Mouse (Mus musculus) kidney, embryonic 14.5 days (tissue): ENCODE results near the gene Taf1c. TPM values are rescaled to one million over a fixed set of nuclear protein-coding genes. Genes with fewer than 3 reads are reported as not detected.
A peak's percentile ranks its signal among the peaks of the same experiment; 100 is the strongest.

ENCODE experiments used
- ATAC-seq: fragments of 200-750 bp; cut with Nextera tagmentation; 2 replicates; pipeline ENCODE4 v1.8.0; 2017; ENCODE audit warnings: moderate number of reproducible peaks, mild to moderate bottlenecking, moderate TSS enrichment, moderate library complexity; ENCODE audit not compliant: low FRiP score, low TSS enrichment
- H3K27ac ChIP-seq: fragments of 300-500 bp; sonication (generic); 2 replicates; pipeline ENCODE4 v1.5.1; 2014; ENCODE audit warnings: low read depth, mild to moderate bottlenecking, low read length, moderate library complexity, mixed read lengths
- H3K27me3 ChIP-seq: fragments of 300-500 bp; sonication (generic); 2 replicates; pipeline ENCODE4 v1.6.1; 2014; ENCODE audit warnings: mild to moderate bottlenecking, low read length; ENCODE audit not compliant: control insufficient read depth, insufficient read depth
- H3K36me3 ChIP-seq: fragments of 300-500 bp; sonication (generic); 2 replicates; pipeline ENCODE4 v1.6.1; 2014; ENCODE audit warnings: low read length, mixed read lengths; ENCODE audit not compliant: control insufficient read depth, insufficient read depth
- H3K4me1 ChIP-seq: fragments of 300-500 bp; sonication (generic); 2 replicates; pipeline ENCODE4 v1.6.1; 2014; ENCODE audit warnings: low read length, mixed read lengths; ENCODE audit not compliant: control insufficient read depth, insufficient read depth
- H3K4me2 ChIP-seq: fragments of 300-500 bp; sonication (generic); replicated peaks from 2 replicates; pipeline ENCODE4 v1.6.1; 2014; ENCODE audit warnings: low read depth, mild to moderate bottlenecking, low read length
- H3K4me3 ChIP-seq: fragments of 300-500 bp; sonication (generic); 2 replicates; pipeline ENCODE4 v1.5.1; 2014; ENCODE audit warnings: mild to moderate bottlenecking, low read length
- H3K9ac ChIP-seq: fragments of 300-500 bp; sonication (generic); 2 replicates; pipeline ENCODE4 v1.6.1; 2014; ENCODE audit warnings: low read depth, mild to moderate bottlenecking, low read length, moderate library complexity
- H3K9me3 ChIP-seq: fragments of 300-500 bp; sonication (generic); 2 replicates; pipeline ENCODE4 v1.6.1; 2016; ENCODE audit warnings: low read length; ENCODE audit not compliant: control insufficient read depth
- WGBS: fragments of 180-500 bp; shearing (Covaris S2); extraction: QIAGEN DNeasy Blood & Tissue Kit; methylation state at CpG from one replicate; pipeline ENCODE4 v1.1.7; 2014; 5-methylcytosine and 5-hydroxymethylcytosine counted together
- polyA plus RNA-seq: library from polyadenylated mRNA; unstranded; fragments of >200 nt; fragmentation: Nextera tagmentation; extraction: Ambion mirVana; gene quantifications from 2 replicates; pipeline ENCODE4 v1.2.1, GENCODE M21; 2014

Gene Taf1c
- polyA plus RNA-seq, 1 experiment from 2014 or later: 13.0 TPM

DNA sequence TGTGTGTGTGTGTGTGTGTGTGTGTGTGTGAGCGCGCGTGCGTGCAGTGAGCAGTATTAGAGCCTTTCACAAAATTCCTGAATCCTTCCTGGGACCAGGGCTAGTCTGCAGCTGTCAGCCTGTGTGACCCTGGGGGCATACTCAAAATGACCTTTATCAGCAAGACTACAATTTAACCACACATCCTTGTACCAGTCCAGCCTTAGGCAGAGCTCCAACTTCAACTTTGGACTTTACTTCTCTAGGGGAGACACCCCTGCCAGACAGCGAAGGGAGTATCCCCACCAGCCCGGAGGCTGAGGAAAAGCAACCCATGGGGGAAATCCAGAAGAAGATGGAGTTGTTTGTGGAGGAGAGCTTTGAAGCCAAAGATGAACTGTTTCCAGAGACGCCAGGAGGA is 13.6 kb downstream of the Taf1c start:
- no peak overlapping the region for H3K4me3 ChIP-seq
- H3K9me3 ChIP-seq: no peaks in the 10 kb centered on the region
- no peak for ATAC-seq
- H3K4me1 ChIP-seq: no peaks in the 10 kb centered on the region
- H3K36me3 ChIP-seq: no peaks in the 10 kb centered on the region
- H3K4me2 ChIP-seq: no peak overlapping the region
- no peaks in the 10 kb centered on the region for H3K27me3 ChIP-seq
- no peak overlapping the region for H3K27ac ChIP-seq
- no peak overlapping the region for H3K9ac ChIP-seq
- WGBS: 91% methylated on average over 7 of the region's 7 CpGs

DNA sequence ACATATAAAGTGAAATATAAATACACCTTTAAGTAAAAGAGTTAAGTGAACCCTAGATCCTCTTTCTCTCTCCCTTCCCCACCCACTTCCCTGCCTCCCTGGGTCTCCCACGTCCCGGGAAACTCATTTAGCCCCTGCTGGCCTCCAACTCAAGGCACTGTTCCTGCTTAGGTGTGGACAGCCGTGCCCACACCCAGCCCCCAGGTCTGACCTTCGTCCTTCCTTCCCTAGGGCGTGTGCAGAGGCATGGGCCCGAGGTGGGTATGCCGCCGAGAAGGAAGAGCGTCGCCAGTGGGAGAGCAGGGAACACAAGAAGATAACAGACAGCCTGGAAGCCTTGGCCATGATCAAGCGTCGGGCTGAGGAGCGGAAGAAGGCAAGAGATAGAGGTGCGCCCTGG is 14.7 kb downstream of the Taf1c start:
- no peaks in the 10 kb centered on the region for H3K27me3 ChIP-seq
- WGBS: 77% methylated on average over 14 of the region's 14 CpGs
- no peaks in the 10 kb centered on the region for H3K4me1 ChIP-seq
- no peak overlapping the region for H3K4me2 ChIP-seq
- no peak for ATAC-seq
- no peaks in the 10 kb centered on the region for H3K9me3 ChIP-seq
- no peak overlapping the region for H3K9ac ChIP-seq
- no peak overlapping the region for H3K27ac ChIP-seq
- H3K4me3 ChIP-seq: no peak overlapping the region
- no peaks in the 10 kb centered on the region for H3K36me3 ChIP-seq

DNA sequence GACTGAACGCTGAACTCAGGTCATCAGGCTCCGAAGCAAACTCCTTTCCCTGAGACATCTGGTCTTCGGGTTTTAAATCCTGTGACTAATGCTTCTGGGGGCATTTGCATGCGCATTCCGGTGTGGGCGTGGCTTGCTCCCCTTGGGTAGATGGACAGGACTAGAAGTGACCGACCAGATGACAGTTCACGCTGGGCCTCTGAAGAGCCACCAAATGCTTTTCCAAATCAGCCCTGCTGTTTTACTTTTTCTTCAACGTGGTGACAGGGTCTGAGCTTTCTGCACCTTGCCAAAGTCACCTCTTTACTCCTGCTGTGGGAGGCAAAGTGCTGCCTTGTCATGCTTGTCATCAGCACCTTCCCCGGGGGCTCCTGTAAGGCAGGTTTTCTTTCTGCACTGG is 16.2 kb downstream of the Taf1c start:
- 24% methylated on average over 10 of the region's 10 CpGs for WGBS
- Histone ChIP-seq H3K36me3 (no peaks in the 10 kb centered on the region), H3K9ac (no peak overlapping the region), H3K9me3 (no peaks in the 10 kb centered on the region), H3K4me3 (no peak overlapping the region), H3K27ac (no peak overlapping the region), H3K4me2 (no peak overlapping the region), H3K27me3 (no peaks in the 10 kb centered on the region), H3K4me1 (no peaks in the 10 kb centered on the region)
- ATAC-seq: no peak

DNA sequence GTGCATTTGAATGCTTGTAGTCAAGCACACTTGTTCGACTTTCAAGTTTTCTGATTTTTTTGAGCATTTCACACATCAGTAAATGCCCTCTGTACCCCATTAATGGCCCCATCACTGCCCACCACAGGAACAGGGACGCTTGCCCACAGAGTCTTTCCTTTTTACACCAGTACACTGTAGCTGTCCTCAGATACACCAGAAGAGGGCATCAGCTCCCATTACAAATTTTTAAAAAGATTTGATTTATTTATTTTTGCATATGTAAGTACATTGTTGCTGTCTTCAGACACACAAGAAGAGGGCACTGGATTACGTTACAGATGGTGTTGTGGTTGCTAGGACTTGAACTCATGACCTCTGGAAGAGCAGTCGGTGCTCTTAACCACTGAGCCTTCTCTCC is 16.7 kb downstream of the Taf1c start:
- H3K27me3 ChIP-seq: no peaks in the 10 kb centered on the region
- no peaks in the 10 kb centered on the region for H3K36me3 ChIP-seq
- 55% methylated on average over 4 of the region's 4 CpGs for WGBS
- no peak overlapping the region for H3K4me2 ChIP-seq
- 0 out of 2 replicates have a peak, but pooled peaks have one; percentile 43 for ATAC-seq
- no peaks in the 10 kb centered on the region for H3K4me1 ChIP-seq
- H3K9ac ChIP-seq: no peak overlapping the region
- H3K27ac ChIP-seq: no peak overlapping the region
- no peaks in the 10 kb centered on the region for H3K9me3 ChIP-seq
- no peak overlapping the region for H3K4me3 ChIP-seq

DNA sequence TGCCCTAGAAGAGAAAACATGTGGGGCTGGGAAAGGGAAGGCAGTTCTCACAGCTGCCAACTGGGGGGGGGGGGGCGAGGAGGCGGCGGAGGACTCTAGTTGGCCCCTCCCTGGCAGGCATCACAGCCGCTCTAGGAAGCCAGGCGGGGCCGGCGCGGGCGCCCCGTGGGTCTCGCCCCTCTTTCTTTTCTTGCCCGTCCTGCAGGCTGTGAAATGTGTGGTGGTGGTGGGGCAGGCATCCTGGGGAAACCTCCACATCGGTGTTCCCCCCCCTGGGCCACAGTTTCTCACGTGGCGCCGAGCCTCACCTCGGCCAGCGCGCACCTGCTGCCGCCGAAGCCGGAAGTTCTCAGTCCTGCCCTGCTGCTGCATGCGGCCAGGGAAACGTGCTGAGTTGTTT is 19.1 kb downstream of the Taf1c start:
- Histone ChIP-seq H3K9ac (peak overlapping the region; percentile 45; the same call in 1 of the 2 replicates), H3K4me3 (peak overlapping the region; percentile 30), H3K27me3 (no peaks in the 10 kb centered on the region), H3K4me2 (peak overlapping the region; percentile 49), H3K9me3 (no peaks in the 10 kb centered on the region), H3K27ac (no peak overlapping the region), H3K4me1 (no peaks in the 10 kb centered on the region), H3K36me3 (no peaks in the 10 kb centered on the region)
- peak; percentile 60; the same call in 1 of the 2 replicates for ATAC-seq
- WGBS: 18% methylated on average over 18 of the region's 24 CpGs

DNA sequence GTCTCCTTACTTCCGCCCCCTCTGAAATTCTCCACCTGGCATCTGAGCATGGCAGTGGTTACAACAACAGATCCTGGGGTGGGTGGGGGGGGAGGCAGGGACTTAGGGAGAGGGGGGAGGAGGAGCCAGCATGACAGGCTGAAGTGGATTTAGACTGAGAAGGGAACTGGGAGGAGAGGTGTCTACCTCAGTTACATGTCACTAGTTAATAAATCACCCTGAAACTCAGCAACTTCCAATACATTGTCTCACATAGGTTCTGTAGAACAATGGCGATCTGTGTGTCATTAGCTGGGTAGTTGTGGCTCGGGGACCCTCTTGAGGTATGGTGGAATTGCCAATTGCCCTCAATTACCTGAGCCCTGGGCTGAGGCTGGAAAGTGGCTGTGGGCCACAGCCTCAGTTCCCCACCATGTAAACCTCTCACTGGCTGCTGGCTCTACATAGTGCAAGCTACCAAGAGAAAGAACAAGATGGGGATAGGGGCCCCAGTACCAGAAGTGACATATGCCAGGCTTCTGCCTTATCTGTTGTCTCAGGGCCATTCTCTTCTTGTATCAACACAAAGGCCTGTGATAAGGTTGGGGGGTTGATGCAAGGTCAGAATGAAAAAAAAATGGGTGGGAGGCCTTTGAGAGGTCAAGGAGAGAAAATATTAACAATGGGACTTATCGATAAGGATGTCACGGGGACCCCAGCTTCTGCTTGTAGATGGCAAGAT is 24.4 kb downstream of the Taf1c start:
- Histone ChIP-seq H3K4me2 (no peak overlapping the region), H3K27ac (no peak overlapping the region), H3K27me3 (peaks cover 4% of the 10 kb centered on the region; the same call in 1 of the 2 replicates), H3K4me1 (no peaks in the 10 kb centered on the region), H3K36me3 (no peaks in the 10 kb centered on the region), H3K9ac (no peak overlapping the region), H3K9me3 (no peaks in the 10 kb centered on the region), H3K4me3 (no peak overlapping the region)
- 75% methylated on average over 5 of the region's 5 CpGs for WGBS
- no peak for ATAC-seq

DNA sequence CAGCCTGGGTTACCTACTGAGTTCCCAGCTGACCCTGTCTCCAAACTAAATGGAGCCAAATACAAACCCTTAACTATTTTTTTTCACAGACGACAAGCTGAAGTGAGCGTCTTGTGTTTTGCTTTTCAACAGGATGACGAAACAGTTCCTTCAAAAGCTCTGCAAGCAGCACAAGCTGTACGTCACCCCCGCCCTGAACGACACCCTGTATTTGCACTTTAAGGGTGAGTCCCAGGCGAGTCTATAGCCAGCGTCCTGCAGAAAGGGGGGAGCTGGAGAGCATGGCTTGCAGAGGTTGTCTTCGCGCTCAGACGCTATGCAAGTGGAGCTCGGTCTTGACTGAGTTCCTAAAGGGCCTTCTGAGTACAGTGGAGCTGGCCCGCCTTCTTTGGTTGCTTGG is 25.9 kb downstream of the Taf1c start:
- H3K27me3 ChIP-seq: peaks cover 4% of the 10 kb centered on the region; the same call in 1 of the 2 replicates
- H3K4me2 ChIP-seq: no peak overlapping the region
- H3K4me3 ChIP-seq: no peak overlapping the region
- peaks cover under 1% of the 10 kb centered on the region; the same call in 1 of the 2 replicates for H3K4me1 ChIP-seq
- H3K27ac ChIP-seq: no peak overlapping the region
- WGBS: 40% methylated on average over 13 of the region's 13 CpGs
- ATAC-seq: no peak
- H3K36me3 ChIP-seq: no peaks in the 10 kb centered on the region
- H3K9me3 ChIP-seq: no peaks in the 10 kb centered on the region
- no peak overlapping the region for H3K9ac ChIP-seq

DNA sequence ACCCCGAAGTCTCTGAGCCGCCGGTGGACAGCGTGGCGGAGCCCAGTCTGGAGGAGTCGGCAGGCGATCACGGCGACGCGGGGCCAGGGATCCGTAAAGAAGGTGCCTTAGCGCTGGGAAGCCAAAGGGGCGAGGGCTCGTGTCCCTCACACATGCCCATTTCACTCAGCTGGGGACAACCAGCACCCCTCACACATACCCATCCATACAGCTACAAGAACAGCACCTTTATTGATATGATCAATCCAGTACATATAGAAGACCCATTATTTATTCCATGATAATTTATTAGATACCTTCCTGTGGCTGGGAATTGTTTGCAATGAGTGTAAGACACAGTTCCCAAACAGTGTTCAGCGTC is 29.7 kb downstream of the Taf1c start:
- 1% methylated on average over 16 of the region's 16 CpGs for WGBS
- Histone ChIP-seq H3K27me3 (peaks cover 4% of the 10 kb centered on the region), H3K4me2 (peak overlapping the region; percentile 98), H3K4me1 (peaks cover 5% of the 10 kb centered on the region; the same call in 1 of the 2 replicates), H3K36me3 (no peaks in the 10 kb centered on the region), H3K4me3 (peak overlapping the region; percentile 70), H3K9me3 (no peaks in the 10 kb centered on the region), H3K9ac (peak overlapping the region; percentile 76), H3K27ac (no peak overlapping the region)
- peak; percentile 52; the same call in 1 of the 2 replicates for ATAC-seq

DNA sequence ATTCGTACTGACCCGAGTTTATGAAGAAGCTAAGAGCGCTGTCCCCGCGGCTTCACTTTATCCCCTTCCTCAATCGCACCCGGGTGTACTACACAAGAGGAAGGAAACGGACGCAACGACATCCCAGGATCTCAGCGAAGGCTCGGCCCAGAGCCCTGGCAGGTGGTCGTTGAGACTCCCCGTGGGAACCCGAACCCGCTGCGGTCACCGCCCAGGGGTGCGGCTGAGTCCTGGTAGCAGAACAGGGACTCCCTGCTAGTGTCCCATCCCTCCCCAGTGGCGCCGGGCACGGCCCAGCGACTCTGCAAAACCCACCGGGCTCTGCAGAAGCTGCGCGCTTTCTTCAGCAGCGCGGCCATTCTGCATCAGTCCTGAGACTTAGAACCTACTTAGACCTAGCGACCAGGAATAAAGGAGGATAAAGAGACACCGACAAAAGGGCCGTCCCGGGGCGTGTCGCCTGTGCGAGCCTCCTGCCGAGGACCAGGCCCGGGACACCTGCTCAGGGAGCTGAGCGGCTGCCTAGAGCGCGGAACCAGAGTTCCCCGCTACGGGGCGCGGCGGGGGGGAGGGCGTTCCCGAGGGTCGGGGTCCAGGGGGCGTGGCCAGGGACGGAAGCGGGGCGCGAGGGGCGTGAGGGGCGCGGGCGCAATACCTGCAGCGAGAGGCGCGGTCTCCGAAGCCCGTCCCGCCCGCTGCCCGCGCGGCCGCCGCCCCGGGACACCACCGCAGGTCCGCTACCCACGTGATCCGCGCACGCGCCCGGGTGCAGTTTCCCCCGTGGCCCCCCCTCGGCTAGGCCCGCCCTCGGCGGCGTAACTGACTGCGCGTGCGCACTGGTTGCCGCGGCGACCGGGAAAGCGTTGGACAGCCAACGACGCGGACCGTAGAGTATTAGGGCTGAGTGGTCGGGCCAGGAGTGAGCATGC is 30.3 kb downstream of the Taf1c start, which contains the start of the genes Hsdl1 and Dnaaf1:
Gene Hsdl1 (minus strand): TSS at position 747 of the 929 bp plus-strand sequence.
Gene Dnaaf1 (plus strand): TSS at position 799 of the 929 bp plus-strand sequence.
- H3K4me1 ChIP-seq: peaks cover 5% of the 10 kb centered on the region; the same call in 1 of the 2 replicates
- no peaks in the 10 kb centered on the region for H3K36me3 ChIP-seq
- peak within 1 kb of the TSS; percentile 76 for H3K9ac ChIP-seq
- WGBS: 1% methylated on average over 91 of the region's 97 CpGs
- peak within 1 kb of the TSS; percentile 98 for H3K4me2 ChIP-seq
- ATAC-seq: peak; percentile 89
- H3K4me3 ChIP-seq: peak within 1 kb of the TSS; percentile 70
- H3K27me3 ChIP-seq: peaks cover 4% of the 10 kb centered on the region
- 0 out of 2 replicates have a peak within 1 kb of the TSS, but pooled peaks have one; percentile 26 for H3K27ac ChIP-seq
- H3K9me3 ChIP-seq: no peaks in the 10 kb centered on the region
